Mouse (Mus musculus) retina, postnatal 1 day (tissue): ENCODE measurements at regions not wholly inside any gene's neighbourhood (a gene's known extent, or its start where the extent isn't known, plus 50 kb on each side); places are given as distances from the start of the nearest gene placed in this dataset.
"Not testable (repeated sequence)": the region's sequence is repeated elsewhere in the genome, so short reads cannot be mapped to it uniquely, and the experiment has no call there.

Source experiments
- DNase-seq: peaks from one replicate; pipeline ENCODE4 v3.0.0-alpha.2; 2012

DNA sequence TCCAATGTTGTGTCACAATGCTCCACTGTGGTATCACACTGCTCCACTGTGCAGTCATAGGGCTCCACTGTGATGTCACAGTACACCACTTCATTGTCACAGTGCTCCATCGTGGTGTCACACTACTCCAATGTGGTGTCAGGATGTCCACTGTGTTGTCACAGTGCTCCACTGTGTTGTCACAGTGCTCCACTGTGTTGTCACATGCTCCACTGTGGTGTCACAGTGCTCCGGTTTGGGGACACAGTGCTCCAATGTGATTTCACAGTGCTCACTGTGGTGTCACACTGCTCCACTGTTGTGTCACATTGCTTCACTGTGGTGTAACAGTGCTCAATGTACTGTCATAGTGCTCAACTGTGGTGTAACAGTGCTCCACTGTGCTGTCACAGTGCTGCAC lies 108.1 kb upstream of the Scaf8 start:
- no peak for DNase-seq

DNA sequence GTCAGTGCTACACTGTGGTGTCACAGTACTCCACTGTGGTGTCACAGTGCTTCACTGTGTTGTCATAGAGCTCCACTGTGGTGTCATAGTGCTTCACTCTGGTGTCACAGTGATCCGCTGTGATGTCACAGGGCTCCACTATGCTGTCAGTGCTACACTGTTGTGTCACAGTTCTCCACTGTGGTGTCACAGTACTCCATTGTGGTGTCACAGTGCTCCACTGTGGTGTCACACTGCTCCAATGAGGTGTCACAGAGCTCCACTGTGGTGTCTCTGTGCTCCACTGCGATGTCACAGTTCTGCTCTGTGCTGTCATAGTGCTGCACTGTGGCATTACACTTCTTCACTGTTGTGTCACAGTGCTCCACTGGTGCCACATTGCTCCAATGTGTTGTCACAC lies 107.5 kb upstream of the Scaf8 start:
- no peak for DNase-seq

DNA sequence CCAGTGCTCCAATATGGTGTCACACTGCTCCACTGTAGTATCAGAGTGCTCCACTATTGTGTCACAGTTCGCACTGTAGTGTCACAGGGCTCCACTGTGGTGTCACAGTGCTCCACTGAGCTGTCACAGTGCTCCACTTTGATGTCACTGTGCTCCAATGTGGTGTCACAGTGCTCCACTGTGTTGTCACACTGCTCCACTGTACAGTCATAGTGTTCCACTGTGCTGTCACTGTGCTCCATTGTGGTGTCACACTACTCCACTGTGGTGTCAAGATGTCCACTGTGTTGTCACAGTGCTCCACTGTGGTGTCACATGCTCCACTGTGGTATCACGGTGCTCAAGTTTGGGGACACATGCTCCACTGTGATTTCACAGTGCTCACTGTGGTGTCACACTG lies 104.8 kb upstream of the Scaf8 start:
- DNase-seq = no peak

DNA sequence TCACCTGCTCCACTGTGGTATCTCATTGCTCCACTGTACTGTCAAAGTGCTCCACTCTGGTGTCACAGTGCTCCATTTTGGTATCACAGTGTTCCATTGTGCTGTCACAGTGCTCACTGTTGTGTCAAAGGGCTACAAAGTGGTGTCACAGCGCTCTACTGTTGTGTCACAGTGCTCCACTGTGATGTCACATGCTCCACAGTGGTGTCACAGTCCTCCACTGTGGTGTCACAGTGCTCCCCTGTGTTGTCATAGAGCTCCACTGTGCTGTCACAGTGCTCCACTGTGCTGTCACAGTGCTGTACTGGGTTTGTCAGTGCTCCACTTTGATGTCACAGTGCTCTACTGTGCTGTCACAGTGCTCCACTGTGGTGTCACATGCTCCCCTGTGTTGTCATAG lies 102.7 kb upstream of the Scaf8 start:
- DNase-seq = no peak

DNA sequence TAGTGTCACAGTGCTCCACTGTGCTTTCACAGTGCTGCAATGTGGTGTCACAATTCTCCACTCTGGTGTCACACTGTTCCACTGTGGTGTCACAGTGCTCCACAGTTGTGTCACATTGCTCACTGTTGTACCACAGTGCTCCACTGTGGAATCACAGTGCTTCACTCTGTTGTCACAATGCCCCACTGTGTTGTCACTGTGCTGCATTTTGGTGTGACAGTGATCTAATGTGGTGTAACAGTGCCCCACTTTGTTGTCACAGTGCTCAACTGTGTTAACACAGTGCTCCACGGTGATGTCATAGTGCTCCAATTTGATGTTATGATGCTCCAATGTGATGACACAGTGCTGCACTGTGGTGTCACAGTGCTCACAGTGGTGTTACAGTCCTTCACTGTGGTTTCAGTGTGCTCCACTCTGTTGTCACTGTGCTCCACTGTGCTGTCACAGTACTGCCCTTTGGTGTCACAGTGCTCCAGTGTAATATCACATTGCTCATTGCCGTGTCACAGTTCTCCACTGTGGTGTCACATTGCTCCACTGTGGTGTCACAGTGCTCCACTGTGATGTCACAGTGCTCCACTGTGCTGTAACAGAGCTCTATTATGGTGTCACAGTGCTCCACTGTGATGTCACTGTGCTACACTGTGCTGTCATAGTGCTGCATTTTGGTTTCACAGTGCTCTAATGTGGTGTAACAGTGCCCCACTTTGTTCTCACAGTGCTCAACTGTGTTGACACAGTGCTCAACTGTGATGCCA lies 95.0 kb upstream of the Scaf8 start:
- DNase-seq = no peak

DNA sequence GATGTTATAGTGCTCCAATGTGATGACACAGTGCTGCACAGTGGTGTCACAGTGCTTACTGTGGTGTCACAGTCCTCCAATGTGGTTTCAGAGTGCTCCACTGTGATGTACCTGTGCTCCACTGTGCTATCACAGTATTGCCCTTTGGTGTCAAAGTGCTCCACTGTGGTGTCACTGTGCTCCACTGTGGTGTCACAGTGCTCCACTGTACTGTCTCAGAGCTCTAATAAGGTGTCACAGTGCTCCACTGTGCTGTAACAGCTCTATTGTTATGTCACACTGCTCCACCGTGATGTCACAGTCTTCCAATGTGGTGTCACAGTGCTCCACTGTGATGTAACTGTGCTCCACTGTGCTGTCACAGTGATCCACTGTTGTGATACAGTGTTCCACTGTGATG lies 94.4 kb upstream of the Scaf8 start:
- DNase-seq = no peak

DNA sequence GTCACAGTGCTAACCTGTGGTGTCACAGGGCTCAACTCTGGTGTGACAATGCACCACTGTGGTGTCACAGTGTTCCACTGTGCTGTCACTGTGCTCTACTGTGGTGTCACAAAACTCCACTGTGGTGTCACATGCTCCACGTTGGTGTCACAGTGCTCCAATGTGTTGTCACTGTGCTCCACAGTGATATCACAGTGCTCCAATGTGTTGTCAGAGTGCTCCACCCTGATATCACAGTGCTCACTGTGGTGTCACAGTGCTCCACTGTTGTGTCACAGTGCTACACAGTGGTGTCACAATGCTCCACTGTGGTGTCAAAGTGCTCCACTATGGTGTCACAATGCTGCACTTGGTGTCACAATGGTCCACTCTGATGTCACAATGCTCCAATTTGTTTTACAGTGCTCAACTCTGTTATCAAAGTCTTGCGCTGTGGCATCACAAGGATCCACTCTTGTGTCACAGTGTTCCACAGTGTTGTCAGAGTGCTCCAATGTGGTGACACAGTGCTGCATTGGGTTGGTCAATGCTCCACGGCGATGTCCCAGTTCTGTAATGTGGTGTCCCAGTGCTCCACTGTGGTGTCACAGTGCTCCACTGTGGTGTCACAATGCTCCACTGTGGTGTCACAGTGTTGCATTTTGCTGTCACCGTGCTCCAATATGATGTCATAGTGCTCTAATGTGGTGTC lies 92.4 kb upstream of the Scaf8 start:
- no peak for DNase-seq

DNA sequence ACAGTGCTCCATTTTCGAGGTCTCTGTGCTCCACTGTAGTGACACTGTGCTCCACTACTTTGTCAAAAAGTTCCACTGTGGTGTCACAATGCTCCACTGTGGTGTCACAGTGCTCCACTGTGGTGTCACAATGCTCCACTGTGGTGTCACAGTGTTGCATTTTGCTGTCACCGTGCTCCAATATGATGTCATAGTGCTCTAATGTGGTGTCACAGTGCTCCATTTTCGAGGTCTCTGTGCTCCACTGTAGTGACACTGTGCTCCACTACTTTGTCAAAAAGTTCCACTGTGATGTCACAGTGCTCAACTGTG lies 91.9 kb upstream of the Scaf8 start:
- DNase-seq = not testable (repeated sequence)

DNA sequence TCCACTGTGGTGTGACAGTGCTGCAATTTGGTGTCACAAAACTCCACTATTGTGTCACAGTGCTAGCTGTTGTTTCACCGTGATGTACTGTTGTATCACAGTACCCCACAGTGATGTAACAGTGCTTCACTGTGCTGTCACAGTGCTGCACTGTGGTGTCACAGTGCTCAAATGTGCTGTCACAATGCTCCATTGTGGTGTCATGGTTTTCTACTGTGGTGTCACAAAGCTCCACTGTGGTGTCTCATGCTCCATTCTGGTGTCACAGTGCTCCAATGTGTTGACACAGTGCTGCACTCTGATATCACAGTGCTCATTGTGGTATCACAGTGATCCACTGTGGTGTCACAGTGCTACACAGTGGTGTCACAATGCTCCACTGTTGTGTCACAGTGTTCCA lies 91.3 kb upstream of the Scaf8 start:
- DNase-seq = no peak

DNA sequence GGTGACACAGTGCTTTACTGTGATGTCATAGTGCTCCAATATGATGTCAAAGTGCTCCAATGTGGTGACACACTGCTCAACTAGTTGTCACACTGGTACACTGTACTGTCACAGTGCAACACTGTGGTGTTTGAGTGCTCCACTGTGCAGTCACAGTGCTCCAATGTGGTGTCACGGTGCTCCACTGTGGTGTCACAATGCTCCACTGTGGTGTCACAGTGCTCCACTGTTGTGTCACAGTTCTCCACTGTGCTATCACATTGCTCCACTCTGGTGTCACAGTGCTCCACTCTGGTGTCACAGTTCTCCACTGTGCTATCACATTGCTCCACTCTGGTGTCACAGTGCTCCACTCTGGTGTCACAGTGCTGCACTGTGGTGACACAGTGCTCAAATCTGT lies 87.9 kb upstream of the Scaf8 start:
- not testable (repeated sequence) for DNase-seq

DNA sequence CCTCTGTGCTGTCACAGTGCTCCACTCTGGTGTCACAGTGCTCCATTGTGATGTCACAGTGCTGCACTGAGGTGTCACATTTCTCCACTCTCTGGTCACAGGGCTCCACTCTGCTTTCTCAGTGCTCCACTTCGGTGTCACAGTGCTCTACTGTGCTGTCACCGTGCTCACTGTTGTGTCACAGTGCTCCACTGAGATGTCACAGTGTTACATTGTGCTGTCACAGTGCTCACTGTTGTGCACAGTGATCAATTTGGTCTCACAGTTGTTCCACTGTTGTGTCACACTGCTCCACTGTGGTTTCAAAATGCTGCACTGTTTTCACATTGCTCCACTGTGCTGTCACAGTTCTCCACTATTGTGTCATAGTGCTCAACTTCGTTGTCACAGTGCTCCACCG lies 87.4 kb upstream of the Scaf8 start:
- DNase-seq = no peak

DNA sequence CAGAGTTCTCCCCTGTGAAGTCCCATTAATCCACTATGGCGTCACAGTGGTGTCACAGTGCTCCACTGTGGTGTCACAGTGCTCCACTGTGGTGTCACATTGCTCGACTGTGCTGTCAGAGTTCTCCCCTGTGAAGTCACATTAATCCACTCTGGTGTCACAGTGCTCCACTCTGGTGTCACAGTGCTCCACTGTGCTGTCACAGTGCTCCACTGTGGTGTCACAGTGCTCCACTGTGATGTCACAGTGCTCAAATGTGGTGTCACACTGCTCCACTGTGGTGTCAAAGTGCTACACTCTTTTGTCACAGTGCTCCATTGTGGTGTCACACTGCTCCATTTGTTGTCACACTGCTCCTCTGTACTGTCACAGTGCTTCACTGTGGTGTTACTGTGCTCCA lies 85.0 kb upstream of the Scaf8 start:
- peak; percentile 0 for DNase-seq

DNA sequence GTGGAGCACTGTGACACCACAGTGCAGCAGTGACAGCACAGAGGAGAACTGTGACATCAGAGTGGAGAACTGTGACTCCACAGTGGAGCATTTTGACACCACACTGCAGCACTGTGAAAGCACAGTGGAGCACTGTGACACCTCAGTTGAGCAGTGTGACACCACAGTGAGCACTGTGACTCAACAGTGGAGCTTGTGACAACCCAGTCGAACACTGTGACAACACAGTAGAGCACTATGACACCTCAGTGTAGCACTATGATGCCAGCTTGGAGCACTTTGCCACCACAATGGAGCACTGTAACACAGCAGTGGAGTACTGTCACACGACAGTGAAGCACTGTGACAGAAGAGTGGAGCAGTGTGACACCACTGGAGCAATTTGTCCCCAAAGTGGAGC lies 79.7 kb upstream of the Scaf8 start:
- DNase-seq = peak; percentile 0

DNA sequence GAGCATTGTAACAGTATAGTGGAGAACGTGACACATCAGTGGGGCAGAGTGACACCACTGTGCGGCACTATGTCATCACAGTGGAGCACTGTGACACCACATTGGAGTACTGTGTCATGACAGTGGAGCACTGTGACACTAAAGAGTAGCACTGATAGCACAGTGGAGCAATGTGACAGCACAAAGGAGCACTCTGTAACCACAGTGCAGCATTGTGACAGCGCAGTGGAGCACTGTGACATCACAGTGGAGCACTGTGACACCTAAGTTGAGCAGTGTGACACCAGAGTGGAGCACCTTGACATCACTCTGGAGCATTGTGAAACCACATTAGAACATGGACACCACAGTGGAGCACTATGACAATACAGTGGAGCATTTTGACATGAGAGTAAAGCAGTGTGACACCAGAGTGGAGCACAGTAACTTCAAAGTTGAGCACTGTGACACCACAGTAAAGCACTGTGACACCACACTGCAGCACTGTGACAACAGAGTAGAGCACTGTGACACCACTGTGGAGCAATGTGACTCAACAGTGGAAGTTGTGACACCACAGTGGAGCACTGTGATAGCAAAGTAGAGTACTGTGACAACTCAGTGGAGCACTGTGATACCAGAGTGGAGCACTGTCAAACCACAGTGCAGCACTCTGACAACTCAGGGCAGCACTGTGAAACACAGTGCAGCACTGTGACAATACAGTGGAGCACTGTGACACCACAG lies 77.5 kb upstream of the Scaf8 start:
- DNase-seq = no peak

DNA sequence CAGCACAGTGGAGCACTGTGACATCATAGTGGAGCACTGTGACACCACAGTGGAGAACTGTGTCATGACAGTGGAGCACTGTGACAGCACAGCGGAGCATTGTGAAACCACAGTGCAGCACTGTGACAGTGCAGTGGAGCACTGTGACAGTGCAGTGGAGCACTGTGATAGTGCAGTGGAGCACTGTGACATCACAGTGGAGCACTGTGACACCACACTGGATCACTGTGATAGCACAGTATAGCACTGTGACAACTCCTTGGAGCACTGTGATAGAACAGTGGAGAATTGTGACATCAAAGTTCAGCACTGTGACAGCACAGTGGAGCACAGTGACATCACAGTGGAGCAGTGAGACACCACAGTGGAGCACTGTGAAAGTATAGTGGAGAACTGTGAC lies 76.7 kb upstream of the Scaf8 start:
- DNase-seq = no peak

DNA sequence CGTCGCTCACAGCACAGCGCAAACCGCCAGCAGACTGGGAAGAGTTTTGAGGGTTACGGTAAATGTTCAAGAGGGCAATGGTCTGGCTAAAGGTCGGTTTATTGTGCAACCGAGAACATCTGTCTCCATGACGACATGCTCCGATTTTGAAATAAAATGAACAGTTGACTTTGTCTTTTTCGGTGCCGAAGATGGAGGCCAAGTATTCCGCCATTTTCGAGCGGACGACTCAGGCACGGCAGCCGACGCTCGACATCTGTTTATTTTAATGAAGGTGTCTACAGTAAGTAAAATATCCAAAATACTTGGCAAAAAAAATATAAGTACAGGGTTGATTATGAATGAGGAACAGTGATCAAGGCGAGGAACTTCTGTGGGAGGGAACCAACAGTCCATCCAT lies 70.3 kb upstream of the Scaf8 start:
- DNase-seq = not testable (repeated sequence)

DNA sequence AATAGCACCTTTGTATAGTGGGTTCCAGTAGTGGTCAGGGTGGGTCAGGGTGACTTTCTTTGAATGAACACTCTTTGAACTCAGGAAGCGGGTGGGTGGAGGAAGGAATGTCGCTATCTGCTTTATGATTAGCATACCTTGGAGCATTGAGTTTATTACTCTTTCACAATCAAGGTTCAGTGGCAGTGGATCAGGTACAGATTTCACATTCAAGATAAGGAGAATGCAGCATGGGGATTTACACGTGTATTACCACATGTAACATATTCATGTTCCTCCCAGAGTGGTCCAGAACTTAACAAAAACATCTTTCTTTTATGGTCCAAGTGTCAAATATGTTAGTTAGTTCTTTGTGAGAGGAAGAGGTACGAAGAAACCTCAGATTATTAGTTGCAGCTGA lies 60.9 kb upstream of the Scaf8 start:
- DNase-seq = not testable (repeated sequence)

DNA sequence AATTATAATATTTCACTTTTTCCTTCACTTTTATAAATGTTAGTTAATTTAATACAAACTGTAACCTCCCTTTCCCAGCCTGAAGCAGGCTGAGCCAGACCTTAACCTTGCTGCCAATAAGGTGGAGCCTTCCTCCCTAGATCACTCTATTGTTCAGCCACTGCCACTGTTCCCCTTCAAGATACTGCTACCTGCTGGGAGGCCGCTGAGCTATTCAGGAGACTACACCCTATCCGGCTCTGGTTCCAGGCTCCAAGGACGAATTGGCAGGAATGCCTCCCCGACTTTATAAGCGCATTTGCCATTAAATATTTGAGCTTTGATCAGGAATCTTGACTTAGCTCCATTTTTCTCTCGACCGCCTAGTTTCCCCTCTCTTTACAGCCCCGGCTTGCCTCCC lies 59.9 kb upstream of the Scaf8 start:
- not testable (repeated sequence) for DNase-seq

DNA sequence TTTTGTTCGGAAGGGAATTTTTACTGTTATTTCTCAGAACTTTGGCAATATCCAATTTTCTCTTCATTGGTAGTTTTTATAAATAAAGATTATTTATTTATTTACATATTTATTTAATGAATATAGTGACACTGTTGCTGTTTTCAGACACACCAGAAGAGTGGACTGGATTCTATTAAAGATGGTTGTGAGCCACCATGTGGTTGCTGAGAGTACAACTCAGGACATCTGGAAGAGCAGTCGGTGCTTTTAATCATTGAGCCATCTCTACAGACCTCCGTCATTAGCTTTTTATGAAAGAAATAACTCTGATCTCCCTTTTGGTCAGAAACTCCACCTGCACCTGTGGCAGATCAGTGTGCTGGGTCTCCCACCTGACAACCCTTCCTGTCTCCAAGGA lies 59.4 kb upstream of the Scaf8 start:
- DNase-seq = not testable (repeated sequence)

DNA sequence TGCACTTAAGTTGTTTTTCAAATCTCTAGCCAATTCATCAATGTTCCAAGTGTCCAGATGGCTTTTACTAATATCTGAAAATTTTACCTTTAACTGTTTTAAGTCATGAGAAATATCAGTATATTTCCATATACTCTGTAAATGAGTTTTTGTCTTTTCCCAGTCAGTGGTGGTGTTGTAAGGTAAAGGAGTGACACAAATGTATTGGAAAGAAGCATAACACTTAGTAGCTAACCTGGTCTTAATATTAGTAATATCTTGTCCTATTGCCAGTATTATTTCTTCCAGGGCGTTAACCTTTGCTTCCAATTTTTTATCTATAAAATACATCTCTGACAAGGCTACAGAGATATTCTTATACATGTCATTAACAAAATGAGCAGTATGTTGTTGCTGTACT lies 51.4 kb upstream of the Scaf8 start:
- not testable (repeated sequence) for DNase-seq
